Mouse (Mus musculus): ENCODE results near the gene Snx3. TPM values are rescaled to one million over a fixed set of nuclear protein-coding genes. Genes with fewer than 3 reads are reported as not detected.

Snx3 gene
- polyA plus RNA-seq, 1 experiment from 2014 or later, result 299 TPM

- peak overlapping the region; percentile 99 for H3K4me3 ChIP-seq (replicated peaks; ENCODE audit: low read length)
- no peaks in the 10 kb centered on the region for H3K36me3 ChIP-seq (ENCODE audit: control insufficient read depth, insufficient read depth)
- H3K27ac ChIP-seq (ENCODE audit: low read length), result peak overlapping the region; percentile 99
- H3K4me2 ChIP-seq (ENCODE audit: low read length), result peak overlapping the region; percentile 75
- H3K27me3 ChIP-seq (replicated peaks; ENCODE audit: control insufficient read depth, insufficient read depth, low read length), result no peaks in the 10 kb centered on the region
- no peaks in the 10 kb centered on the region for H3K9me3 ChIP-seq (ENCODE audit: control insufficient read depth, low read length)
- peak; percentile 29 for ATAC-seq
- WGBS, result under 1% methylated on average over 46 of the region's 55 CpGs
- H3K9ac ChIP-seq (replicated peaks; ENCODE audit: low read depth, low read length), result peak overlapping the region; percentile 96
- H3K4me1 ChIP-seq (replicated peaks; ENCODE audit: control insufficient read depth, insufficient read depth, low read length), result peaks cover 15% of the 10 kb centered on the region
These were observed 700 bp downstream of the Snx3 start for GRCm38 (mm10) chr10:42502349-42503111.

- 90% methylated on average over 10 of the region's 10 CpGs for WGBS
- no peaks in the 10 kb centered on the region for H3K27me3 ChIP-seq (replicated peaks; ENCODE audit: control insufficient read depth, insufficient read depth, low read length)
- no peak overlapping the region for H3K4me2 ChIP-seq (ENCODE audit: low read length)
- H3K27ac ChIP-seq (ENCODE audit: low read length), result no peak overlapping the region
- 0 out of 2 replicates have a peak, but pooled peaks cover 5% of the 10 kb centered on the region for H3K36me3 ChIP-seq (ENCODE audit: control insufficient read depth, insufficient read depth)
- H3K4me3 ChIP-seq (replicated peaks; ENCODE audit: low read length), result no peak overlapping the region
- H3K9me3 ChIP-seq (ENCODE audit: control insufficient read depth, low read length), result no peaks in the 10 kb centered on the region
- H3K9ac ChIP-seq (replicated peaks; ENCODE audit: low read depth, low read length), result no peak overlapping the region
- H3K4me1 ChIP-seq (replicated peaks; ENCODE audit: control insufficient read depth, insufficient read depth, low read length), result peaks cover 15% of the 10 kb centered on the region
- no peak for ATAC-seq
These were observed 2.4 kb downstream of the Snx3 start for GRCm38 (mm10) chr10:42504096-42504710.

GRCm38 (mm10) chr10:42510141-42510540 is 8.3 kb downstream of the Snx3 start:
- Histone ChIP-seq H3K4me2 (ENCODE audit: low read length) (no peak overlapping the region), H3K9ac (replicated peaks; ENCODE audit: low read depth, low read length) (no peak overlapping the region), H3K9me3 (ENCODE audit: control insufficient read depth, low read length) (no peaks in the 10 kb centered on the region), H3K27ac (ENCODE audit: low read length) (no peak overlapping the region), H3K4me3 (replicated peaks; ENCODE audit: low read length) (no peak overlapping the region), H3K4me1 (replicated peaks; ENCODE audit: control insufficient read depth, insufficient read depth, low read length) (0 out of 2 replicates have a peak, but pooled peaks cover 5% of the 10 kb centered on the region), H3K27me3 (replicated peaks; ENCODE audit: control insufficient read depth, insufficient read depth, low read length) (no peaks in the 10 kb centered on the region), H3K36me3 (ENCODE audit: control insufficient read depth, insufficient read depth) (0 out of 2 replicates have a peak, but pooled peaks cover 7% of the 10 kb centered on the region)
- ATAC-seq, result no peak
- WGBS, result 86% methylated on average over 6 of the region's 6 CpGs

GRCm38 (mm10) chr10:42511184-42512135 is 9.6 kb downstream of the Snx3 start:
- H3K27ac ChIP-seq (ENCODE audit: low read length), result no peak overlapping the region
- no peak for ATAC-seq
- 94% methylated on average over 6 of the region's 6 CpGs for WGBS
- no peak overlapping the region for H3K4me2 ChIP-seq (ENCODE audit: low read length)
- no peaks in the 10 kb centered on the region for H3K9me3 ChIP-seq (ENCODE audit: control insufficient read depth, low read length)
- no peak overlapping the region for H3K4me3 ChIP-seq (replicated peaks; ENCODE audit: low read length)
- H3K4me1 ChIP-seq (replicated peaks; ENCODE audit: control insufficient read depth, insufficient read depth, low read length), result 0 out of 2 replicates have a peak, but pooled peaks cover 3% of the 10 kb centered on the region
- no peak overlapping the region for H3K9ac ChIP-seq (replicated peaks; ENCODE audit: low read depth, low read length)
- no peaks in the 10 kb centered on the region for H3K27me3 ChIP-seq (replicated peaks; ENCODE audit: control insufficient read depth, insufficient read depth, low read length)
- H3K36me3 ChIP-seq (ENCODE audit: control insufficient read depth, insufficient read depth), result 0 out of 2 replicates have a peak, but pooled peaks cover 7% of the 10 kb centered on the region

GRCm38 (mm10) chr10:42514125-42514524 is 12.3 kb downstream of the Snx3 start:
- H3K9me3 ChIP-seq (ENCODE audit: control insufficient read depth, low read length), result no peaks in the 10 kb centered on the region
- no peak overlapping the region for H3K4me3 ChIP-seq (replicated peaks; ENCODE audit: low read length)
- no peaks in the 10 kb centered on the region for H3K4me1 ChIP-seq (replicated peaks; ENCODE audit: control insufficient read depth, insufficient read depth, low read length)
- H3K9ac ChIP-seq (replicated peaks; ENCODE audit: low read depth, low read length), result no peak overlapping the region
- no peaks in the 10 kb centered on the region for H3K27me3 ChIP-seq (replicated peaks; ENCODE audit: control insufficient read depth, insufficient read depth, low read length)
- no peak for ATAC-seq
- H3K27ac ChIP-seq (ENCODE audit: low read length), result no peak overlapping the region
- H3K4me2 ChIP-seq (ENCODE audit: low read length), result no peak overlapping the region
- H3K36me3 ChIP-seq (ENCODE audit: control insufficient read depth, insufficient read depth), result 0 out of 2 replicates have a peak, but pooled peaks cover 2% of the 10 kb centered on the region

- Histone ChIP-seq H3K36me3 (ENCODE audit: control insufficient read depth, insufficient read depth) (no peaks in the 10 kb centered on the region), H3K4me1 (replicated peaks; ENCODE audit: control insufficient read depth, insufficient read depth, low read length) (peaks cover 5% of the 10 kb centered on the region), H3K9me3 (ENCODE audit: control insufficient read depth, low read length) (no peaks in the 10 kb centered on the region), H3K27ac (ENCODE audit: low read length) (no peak overlapping the region), H3K27me3 (replicated peaks; ENCODE audit: control insufficient read depth, insufficient read depth, low read length) (no peaks in the 10 kb centered on the region), H3K4me3 (replicated peaks; ENCODE audit: low read length) (no peak overlapping the region), H3K9ac (replicated peaks; ENCODE audit: low read depth, low read length) (no peak overlapping the region), H3K4me2 (ENCODE audit: low read length) (no peak overlapping the region)
- WGBS, result 86% methylated on average over 8 of the region's 8 CpGs
- no peak for ATAC-seq
These were observed 16.5 kb downstream of the Snx3 start for GRCm38 (mm10) chr10:42518363-42518762.

- Histone ChIP-seq H3K36me3 (ENCODE audit: control insufficient read depth, insufficient read depth) (peaks cover 5% of the 10 kb centered on the region; the same call in 1 of the 2 replicates), H3K4me3 (replicated peaks; ENCODE audit: low read length) (no peak overlapping the region), H3K4me2 (ENCODE audit: low read length) (no peak overlapping the region), H3K4me1 (replicated peaks; ENCODE audit: control insufficient read depth, insufficient read depth, low read length) (peaks cover 5% of the 10 kb centered on the region), H3K9me3 (ENCODE audit: control insufficient read depth, low read length) (no peaks in the 10 kb centered on the region), H3K27me3 (replicated peaks; ENCODE audit: control insufficient read depth, insufficient read depth, low read length) (no peaks in the 10 kb centered on the region), H3K9ac (replicated peaks; ENCODE audit: low read depth, low read length) (no peak overlapping the region), H3K27ac (ENCODE audit: low read length) (no peak overlapping the region)
- WGBS, result 63% methylated on average over 5 of the region's 5 CpGs
- no peak for ATAC-seq
These were observed 19.6 kb downstream of the Snx3 start for GRCm38 (mm10) chr10:42521315-42521981.

- H3K4me2 ChIP-seq (ENCODE audit: low read length), result no peak overlapping the region
- no peaks in the 10 kb centered on the region for H3K27me3 ChIP-seq (replicated peaks; ENCODE audit: control insufficient read depth, insufficient read depth, low read length)
- WGBS, result 13% methylated on average over 2 of the region's 2 CpGs
- H3K4me3 ChIP-seq (replicated peaks; ENCODE audit: low read length), result no peak overlapping the region
- H3K9ac ChIP-seq (replicated peaks; ENCODE audit: low read depth, low read length), result no peak overlapping the region
- H3K9me3 ChIP-seq (ENCODE audit: control insufficient read depth, low read length), result no peaks in the 10 kb centered on the region
- no peak for ATAC-seq
- H3K36me3 ChIP-seq (ENCODE audit: control insufficient read depth, insufficient read depth), result peaks cover 5% of the 10 kb centered on the region; the same call in 1 of the 2 replicates
- H3K27ac ChIP-seq (ENCODE audit: low read length), result no peak overlapping the region
- H3K4me1 ChIP-seq (replicated peaks; ENCODE audit: control insufficient read depth, insufficient read depth, low read length), result peaks cover 5% of the 10 kb centered on the region
These were observed 21.1 kb downstream of the Snx3 start for GRCm38 (mm10) chr10:42522912-42523311.
